Mouse (Mus musculus) stomach, postnatal 0 days (tissue): ENCODE data around the gene Rtbdn.

Experiments used
- CTCF ChIP-seq: IDR thresholded peaks from 2 replicates; pipeline ENCODE4 v1.5.1; 2016; ENCODE audit warnings: antibody characterized with exemption, low read depth, mild to moderate bottlenecking, moderate library complexity
- EP300 ChIP-seq: optimal IDR thresholded peaks from 2 replicates; pipeline ENCODE3; 2016; ENCODE audit warnings: antibody characterized with exemption

DNA sequence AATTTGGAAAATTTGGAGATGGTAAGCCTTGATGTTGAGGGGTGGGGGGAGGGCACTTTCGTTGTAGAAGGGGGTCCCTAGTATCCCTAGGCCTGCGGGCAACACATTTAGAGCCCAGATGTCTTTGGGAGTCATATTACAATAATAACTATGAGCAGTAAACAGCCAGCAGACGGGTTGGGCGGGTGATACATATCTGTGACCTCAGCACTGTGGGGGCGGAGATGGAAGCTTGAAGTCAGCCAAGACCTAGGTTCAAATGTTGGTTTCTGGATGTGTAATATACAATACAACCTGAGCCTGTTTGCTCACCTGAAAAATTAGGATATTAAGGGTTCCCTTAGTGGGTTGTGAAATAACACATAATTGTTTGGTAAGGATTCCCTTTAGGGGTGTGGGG is 36.8 kb upstream of the Rtbdn start:
- no peak for TF ChIP-seq CTCF
- no peak for TF ChIP-seq EP300
